Mouse (Mus musculus) hindbrain, postnatal 0 days (tissue): ENCODE results near the gene Ubqln5. TPM values are rescaled to one million over a fixed set of nuclear protein-coding genes. Genes with fewer than 3 reads are reported as not detected.

Source experiments
- ATAC-seq: fragments of 200-750 bp; cut with Nextera tagmentation; 2 replicates; pipeline ENCODE4 v1.8.0; 2017; ENCODE audit warnings: mild to moderate bottlenecking, moderate TSS enrichment, moderate library complexity
- DNase-seq: peaks from one replicate; pipeline ENCODE4 v3.0.0-alpha.2; 2015; ENCODE audit warnings: low spot score
- H3K27ac ChIP-seq: fragments of 300-500 bp; sonication (generic); 2 replicates; pipeline ENCODE4 v1.5.1; 2014; ENCODE audit warnings: mild to moderate bottlenecking
- H3K27me3 ChIP-seq: fragments of 300-500 bp; sonication (generic); 2 replicates; pipeline ENCODE4 v1.6.1; 2014; ENCODE audit warnings: low read length, mixed read lengths; ENCODE audit not compliant: insufficient read depth
- H3K36me3 ChIP-seq: fragments of 300-500 bp; sonication (generic); 2 replicates; pipeline ENCODE4 v1.6.1; 2014; ENCODE audit warnings: low read length, mixed read lengths; ENCODE audit not compliant: insufficient read depth
- H3K4me1 ChIP-seq: fragments of 300-500 bp; sonication (generic); 2 replicates; pipeline ENCODE4 v1.6.1; 2014; ENCODE audit warnings: antibody characterized with exemption, low read length, mixed read lengths; ENCODE audit not compliant: insufficient read depth
- H3K4me2 ChIP-seq: fragments of 300-500 bp; sonication (generic); 2 replicates; pipeline ENCODE4 v1.6.1; 2014; ENCODE audit warnings: low read depth, mild to moderate bottlenecking, low read length, moderate library complexity, mixed read lengths
- H3K4me3 ChIP-seq: fragments of 300-500 bp; sonication (generic); 2 replicates; pipeline ENCODE4 v1.5.1; 2014; ENCODE audit warnings: low read length
- H3K9ac ChIP-seq: fragments of 300-500 bp; sonication (generic); replicated peaks from 2 replicates; pipeline ENCODE4 v1.6.1; 2014; ENCODE audit warnings: mild to moderate bottlenecking, low read length, moderate library complexity, mixed read lengths
- H3K9me3 ChIP-seq: fragments of 300-500 bp; sonication (generic); 2 replicates; pipeline ENCODE4 v1.6.1; 2016; ENCODE audit warnings: low read length, mixed read lengths
- CTCF ChIP-seq: IDR thresholded peaks from 2 replicates; pipeline ENCODE4 v1.5.1; 2016; ENCODE audit warnings: antibody characterized with exemption, control low read depth, low read depth
- WGBS: fragments of 180-500 bp; shearing (Covaris S2); extraction: QIAGEN DNeasy Blood & Tissue Kit; methylation state at CpG from one replicate; pipeline ENCODE4 v1.1.7; 2014; 5-methylcytosine and 5-hydroxymethylcytosine counted together
- polyA plus RNA-seq: library from polyadenylated mRNA; unstranded; fragments of >200 nt; fragmentation: Nextera tagmentation; extraction: Ambion mirVana; gene quantifications from 2 replicates; pipeline ENCODE4 v1.2.1, GENCODE M21; 2015
- total RNA-seq: library from RNA; depleted of rRNA; stranded (reverse); fragments of >200 nt; gene quantifications from 2 replicates; pipeline ENCODE4 v1.2.3, GENCODE M21; 2014; rRNA removed

Ubqln5 gene
- total and polyA plus RNA-seq, 2 experiments from 2014 or later, result not detected

GRCm38 (mm10) chr7:104143179-104143578 is 13.6 kb upstream of the Ubqln5 start, which contains the start of gene Ubqln3:
Gene Ubqln3 (minus strand): TSS chr7:104143279.
- no peak within 1 kb of the TSS for H3K4me3 ChIP-seq
- DNase-seq (no peak), ATAC-seq (no peak)
- TF ChIP-seq CTCF, result no peak
- no peak within 1 kb of the TSS for H3K27ac ChIP-seq
- H3K4me1 ChIP-seq, result no peaks in the 10 kb centered on the region
- H3K27me3 ChIP-seq, result no peaks in the 10 kb centered on the region
- no peak within 1 kb of the TSS for H3K9ac ChIP-seq
- WGBS, result 69% methylated on average over 3 of the region's 3 CpGs
- no peak within 1 kb of the TSS for H3K4me2 ChIP-seq
- H3K9me3 ChIP-seq, result no peaks in the 10 kb centered on the region
- H3K36me3 ChIP-seq, result no peaks in the 10 kb centered on the region

DNA sequence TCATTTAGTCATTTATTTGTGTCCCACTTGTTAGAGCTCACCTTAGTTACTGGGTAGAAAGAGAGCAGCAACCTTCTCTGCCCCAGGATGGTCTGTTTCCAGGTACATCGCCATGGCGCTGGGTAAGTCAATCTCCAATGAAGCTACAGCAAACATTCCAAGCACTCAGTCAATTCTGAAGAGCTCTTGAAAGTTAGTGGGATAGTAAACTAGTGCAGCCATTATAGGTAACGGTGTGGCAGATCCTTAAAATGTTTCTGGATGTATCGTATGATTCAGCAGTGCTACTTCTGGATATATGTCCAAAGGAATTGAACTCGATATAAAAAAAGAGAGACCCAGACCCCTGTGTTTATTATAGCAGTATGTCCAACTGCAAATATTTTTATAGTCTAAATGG is 7.7 kb upstream of the Ubqln5 start, which contains the start of gene Olfr643:
Olfr643 (minus strand) TSS at position 101 of the 400 bp plus-strand sequence.
- Histone ChIP-seq H3K27me3 (no peaks in the 10 kb centered on the region), H3K9me3 (no peaks in the 10 kb centered on the region), H3K4me3 (no peak within 1 kb of the TSS), H3K9ac (no peak within 1 kb of the TSS), H3K36me3 (no peaks in the 10 kb centered on the region), H3K4me1 (no peaks in the 10 kb centered on the region), H3K27ac (no peak within 1 kb of the TSS), H3K4me2 (no peak within 1 kb of the TSS)
- ATAC-seq (no peak), DNase-seq (no peak)
- TF ChIP-seq CTCF, result no peak
- WGBS, result 91% methylated on average over 5 of the region's 5 CpGs

DNA sequence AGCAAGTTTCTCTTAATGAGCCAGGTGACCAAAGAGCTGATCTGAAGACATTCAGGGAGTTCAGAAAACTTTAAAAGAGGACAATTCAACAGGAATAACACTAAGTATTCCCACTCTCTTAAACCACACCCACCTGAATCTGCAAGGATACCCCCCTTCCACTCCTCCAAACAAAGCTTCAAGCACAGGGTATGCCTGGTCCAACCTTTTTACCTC is 25.0 kb downstream of the Ubqln5 start, which contains the start of gene Olfr646:
Olfr646 (plus strand) TSS at position 117 of the 216 bp plus-strand sequence.
- H3K27me3 ChIP-seq, result no peaks in the 10 kb centered on the region
- H3K4me3 ChIP-seq, result no peak within 1 kb of the TSS
- no peak for DNase-seq
- no peak within 1 kb of the TSS for H3K9ac ChIP-seq
- H3K36me3 ChIP-seq, result no peaks in the 10 kb centered on the region
- no peaks in the 10 kb centered on the region for H3K9me3 ChIP-seq
- no peak for ATAC-seq
- H3K4me2 ChIP-seq, result no peak within 1 kb of the TSS
- H3K4me1 ChIP-seq, result no peaks in the 10 kb centered on the region
- H3K27ac ChIP-seq, result no peak within 1 kb of the TSS
- TF ChIP-seq CTCF, result no peak

- ATAC-seq, result no peak
- no peak overlapping the region for H3K27ac ChIP-seq
- H3K4me3 ChIP-seq, result no peak overlapping the region
- DNase-seq, result no peak
- no peak overlapping the region for H3K4me2 ChIP-seq
- H3K9me3 ChIP-seq, result no peaks in the 10 kb centered on the region
- TF ChIP-seq CTCF, result no peak
- no peak overlapping the region for H3K9ac ChIP-seq
- H3K4me1 ChIP-seq, result no peaks in the 10 kb centered on the region
- no peaks in the 10 kb centered on the region for H3K36me3 ChIP-seq
- 48% methylated on average over 4 of the region's 4 CpGs for WGBS
- H3K27me3 ChIP-seq, result no peaks in the 10 kb centered on the region
Observed at GRCm38 (mm10) chr7:104103913-104104756, 25.5 kb downstream of the Ubqln5 start.

- 72% methylated on average over 1 of the region's 1 CpGs for WGBS
- no peak for DNase-seq
- TF ChIP-seq CTCF, result no peak
- H3K27me3 ChIP-seq, result no peaks in the 10 kb centered on the region
- no peaks in the 10 kb centered on the region for H3K4me1 ChIP-seq
- no peak within 1 kb of the TSS for H3K27ac ChIP-seq
- no peak within 1 kb of the TSS for H3K9ac ChIP-seq
- H3K36me3 ChIP-seq, result no peaks in the 10 kb centered on the region
- H3K4me3 ChIP-seq, result no peak within 1 kb of the TSS
- H3K4me2 ChIP-seq, result no peak within 1 kb of the TSS
- no peaks in the 10 kb centered on the region for H3K9me3 ChIP-seq
- no peak for ATAC-seq
Observed at GRCm38 (mm10) chr7:104085365-104085764, 44.3 kb downstream of the Ubqln5 start, which contains the start of gene Olfr645. Gene Olfr645 (minus strand): TSS chr7:104085465.

Other genes starting within 250 kb of the Ubqln5 start
- not detected in 2 replicates for gene Olfr66, start 243.6 kb downstream of the Ubqln5 start, total RNA-seq
- not detected in 2 replicates for gene Olfr66, start 243.6 kb downstream of the Ubqln5 start, polyA plus RNA-seq
- not detected in 2 replicates for gene Olfr64, start 235.3 kb downstream of the Ubqln5 start, total RNA-seq
- gene Olfr64, start 235.3 kb downstream of the Ubqln5 start, polyA plus RNA-seq, result not detected in 2 replicates
- gene Olfr65, start 226.3 kb downstream of the Ubqln5 start, total RNA-seq, result not detected in 2 replicates
- not detected in 2 replicates for gene Olfr65, start 226.3 kb downstream of the Ubqln5 start, polyA plus RNA-seq
- not detected in 2 replicates for gene Olfr631, start 201.0 kb downstream of the Ubqln5 start, total RNA-seq
- not detected in 2 replicates for gene Olfr631, start 201.0 kb downstream of the Ubqln5 start, polyA plus RNA-seq
- not detected in 2 replicates for gene Olfr632, start 195.5 kb downstream of the Ubqln5 start, total RNA-seq
- not detected in 2 replicates for gene Olfr632, start 195.5 kb downstream of the Ubqln5 start, polyA plus RNA-seq
- gene Olfr633, start 185.4 kb downstream of the Ubqln5 start, total RNA-seq, result not detected in 2 replicates
- not detected in 2 replicates for gene Olfr633, start 185.4 kb downstream of the Ubqln5 start, polyA plus RNA-seq
- not detected in 2 replicates for gene Olfr635, start 158.7 kb downstream of the Ubqln5 start, total RNA-seq
- not detected in 2 replicates for gene Olfr635, start 158.7 kb downstream of the Ubqln5 start, polyA plus RNA-seq
- not detected in 2 replicates for gene Olfr638, start 131.1 kb downstream of the Ubqln5 start, total RNA-seq
- not detected in 2 replicates for gene Olfr638, start 131.1 kb downstream of the Ubqln5 start, polyA plus RNA-seq
- not detected in 2 replicates for gene Olfr639, start 112.5 kb downstream of the Ubqln5 start, total RNA-seq
- gene Olfr639, start 112.5 kb downstream of the Ubqln5 start, polyA plus RNA-seq, result 0.03 TPM in 1 of 2 replicates, not detected in the other
- not detected in 2 replicates for gene Olfr640, start 104.3 kb downstream of the Ubqln5 start, total RNA-seq
- gene Olfr640, start 104.3 kb downstream of the Ubqln5 start, polyA plus RNA-seq, result not detected in 2 replicates
- gene Olfr641, start 94.4 kb downstream of the Ubqln5 start, total RNA-seq, result not detected in 2 replicates
- not detected in 2 replicates for gene Olfr641, start 94.4 kb downstream of the Ubqln5 start, polyA plus RNA-seq
- gene Olfr642, start 77.2 kb downstream of the Ubqln5 start, total RNA-seq, result not detected in 2 replicates
- not detected in 2 replicates for gene Olfr642, start 77.2 kb downstream of the Ubqln5 start, polyA plus RNA-seq
- gene 4930516K23Rik, start 68.4 kb downstream of the Ubqln5 start, total RNA-seq, result not detected in 2 replicates
- gene 4930516K23Rik, start 68.4 kb downstream of the Ubqln5 start, polyA plus RNA-seq, result not detected in 2 replicates
- gene Olfr644, start 58.0 kb downstream of the Ubqln5 start, total RNA-seq, result not detected in 2 replicates
- gene Olfr644, start 58.0 kb downstream of the Ubqln5 start, polyA plus RNA-seq, result not detected in 2 replicates
- gene Olfr645, start 44.4 kb downstream of the Ubqln5 start, total RNA-seq, result not detected in 2 replicates
- not detected in 2 replicates for gene Olfr645, start 44.4 kb downstream of the Ubqln5 start, polyA plus RNA-seq
- not detected in 2 replicates for gene Olfr646, start 25.0 kb downstream of the Ubqln5 start, total RNA-seq
- not detected in 2 replicates for gene Olfr646, start 25.0 kb downstream of the Ubqln5 start, polyA plus RNA-seq
- gene Olfr643, start 7.6 kb upstream of the Ubqln5 start, total RNA-seq, result not detected in 2 replicates
- gene Olfr643, start 7.6 kb upstream of the Ubqln5 start, polyA plus RNA-seq, result not detected in 2 replicates
- not detected in 2 replicates for gene Ubqln3, start 13.5 kb upstream of the Ubqln5 start, total RNA-seq
- gene Ubqln3, start 13.5 kb upstream of the Ubqln5 start, polyA plus RNA-seq, result not detected in 2 replicates
- not detected in 2 replicates for gene Ubqlnl, start 20.7 kb upstream of the Ubqln5 start, total RNA-seq
- gene Ubqlnl, start 20.7 kb upstream of the Ubqln5 start, polyA plus RNA-seq, result not detected in 2 replicates
- gene Olfm5, start 35.0 kb upstream of the Ubqln5 start, total RNA-seq, result not detected in 2 replicates
- not detected in 2 replicates for gene Olfm5, start 35.0 kb upstream of the Ubqln5 start, polyA plus RNA-seq
- not detected in 2 replicates for gene Olfr648, start 53.6 kb upstream of the Ubqln5 start, total RNA-seq
- 0.37 and 0.40 TPM in 2 replicates for gene Olfr648, start 53.6 kb upstream of the Ubqln5 start, polyA plus RNA-seq
- gene Olfr649, start 66.2 kb upstream of the Ubqln5 start, total RNA-seq, result not detected in 2 replicates
- not detected in 2 replicates for gene Olfr649, start 66.2 kb upstream of the Ubqln5 start, polyA plus RNA-seq
- 0.29 and 0.37 TPM in 2 replicates for gene Trim6, start 89.0 kb upstream of the Ubqln5 start, total RNA-seq
- gene Trim6, start 89.0 kb upstream of the Ubqln5 start, polyA plus RNA-seq, result 0.68 and 0.91 TPM in 2 replicates
- gene Trim34a, start 114.6 kb upstream of the Ubqln5 start, total RNA-seq, result 1.3 and 1.9 TPM in 2 replicates
- 1.1 and 1.6 TPM in 2 replicates for gene Trim34a, start 114.6 kb upstream of the Ubqln5 start, polyA plus RNA-seq
- gene Trim5, start 158.3 kb upstream of the Ubqln5 start, total RNA-seq, result 0.16 TPM in 1 of 2 replicates, not detected in the other
- 0.25 and 0.47 TPM in 2 replicates for gene Trim5, start 158.3 kb upstream of the Ubqln5 start, polyA plus RNA-seq
- 2.2 and 2.8 TPM in 2 replicates for gene Trim12a, start 185.6 kb upstream of the Ubqln5 start, total RNA-seq
- 3.1 and 3.7 TPM in 2 replicates for gene Trim12a, start 185.6 kb upstream of the Ubqln5 start, polyA plus RNA-seq
- gene Trim34b, start 199.6 kb upstream of the Ubqln5 start, total RNA-seq, result not detected in 2 replicates
- not detected in 2 replicates for gene Trim34b, start 199.6 kb upstream of the Ubqln5 start, polyA plus RNA-seq
- 1.7 and 1.8 TPM in 2 replicates for gene Trim12c, start 223.5 kb upstream of the Ubqln5 start, total RNA-seq
- 0.61 and 0.83 TPM in 2 replicates for gene Trim12c, start 223.5 kb upstream of the Ubqln5 start, polyA plus RNA-seq
- 0.16 TPM in 1 of 2 replicates, not detected in the other for gene Trim30b, start 240.1 kb upstream of the Ubqln5 start, total RNA-seq
- not detected in 2 replicates for gene Trim30b, start 240.1 kb upstream of the Ubqln5 start, polyA plus RNA-seq